Mouse (Mus musculus) left cerebral cortex, adult 9 months (tissue): ENCODE measurements at regions not wholly inside any gene's neighbourhood (a gene's known extent, or its start where the extent isn't known, plus 50 kb on each side); places are given as distances from the start of the nearest gene placed in this dataset.
"Not testable (repeated sequence)": the region's sequence is repeated elsewhere in the genome, so short reads cannot be mapped to it uniquely, and the experiment has no call there.

Experiments
- DNase-seq, 2 experiments: peaks; one replicate each; pipeline ENCODE4 v3.0.0; 2022; ENCODE audit warnings: low spot score in 2 of 2

DNA sequence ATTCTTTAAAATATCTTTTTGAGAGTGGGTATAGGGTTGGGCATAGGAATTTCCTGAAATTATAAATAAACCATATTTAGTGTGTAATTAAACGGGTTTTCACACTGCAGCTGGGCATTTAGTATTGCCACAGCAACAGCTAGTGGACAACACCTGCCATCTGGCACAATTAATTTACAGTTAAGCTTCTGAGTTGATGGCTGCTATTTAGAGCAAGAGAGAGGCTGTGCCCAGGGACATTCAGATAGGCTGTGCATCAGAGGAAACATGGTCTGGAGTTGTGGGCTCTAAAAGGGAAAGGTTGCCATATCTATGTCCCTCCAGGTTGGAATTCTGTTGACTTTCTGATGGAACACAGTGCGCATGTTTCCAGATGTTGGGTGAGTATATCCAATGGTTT is 227.1 kb downstream of the Pth2r start:
- DNase-seq = no peak

- DNase-seq = no peak
Measured at GRCm38 (mm10) chr1:65535674-65536073, 253.8 kb downstream of the Pth2r start.

DNA sequence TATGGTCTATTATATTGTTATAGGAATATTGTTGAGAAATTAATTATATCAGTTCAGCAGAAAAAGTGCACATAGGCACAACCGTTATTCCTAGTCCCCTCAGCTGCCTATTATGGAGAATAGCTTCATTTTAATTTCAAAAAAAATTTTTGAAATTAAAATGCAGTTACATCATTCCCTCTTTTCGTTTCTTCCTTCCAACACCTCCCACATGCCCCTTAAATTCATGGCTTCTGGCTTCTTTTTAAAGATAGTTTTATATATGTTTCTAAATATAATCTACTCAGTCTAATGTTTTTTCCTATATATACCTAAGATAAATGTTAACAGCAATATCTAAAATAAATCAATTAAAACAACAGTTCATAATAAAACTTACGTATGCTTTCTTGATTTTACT is 256.7 kb downstream of the Pth2r start:
- no peak for DNase-seq

DNA sequence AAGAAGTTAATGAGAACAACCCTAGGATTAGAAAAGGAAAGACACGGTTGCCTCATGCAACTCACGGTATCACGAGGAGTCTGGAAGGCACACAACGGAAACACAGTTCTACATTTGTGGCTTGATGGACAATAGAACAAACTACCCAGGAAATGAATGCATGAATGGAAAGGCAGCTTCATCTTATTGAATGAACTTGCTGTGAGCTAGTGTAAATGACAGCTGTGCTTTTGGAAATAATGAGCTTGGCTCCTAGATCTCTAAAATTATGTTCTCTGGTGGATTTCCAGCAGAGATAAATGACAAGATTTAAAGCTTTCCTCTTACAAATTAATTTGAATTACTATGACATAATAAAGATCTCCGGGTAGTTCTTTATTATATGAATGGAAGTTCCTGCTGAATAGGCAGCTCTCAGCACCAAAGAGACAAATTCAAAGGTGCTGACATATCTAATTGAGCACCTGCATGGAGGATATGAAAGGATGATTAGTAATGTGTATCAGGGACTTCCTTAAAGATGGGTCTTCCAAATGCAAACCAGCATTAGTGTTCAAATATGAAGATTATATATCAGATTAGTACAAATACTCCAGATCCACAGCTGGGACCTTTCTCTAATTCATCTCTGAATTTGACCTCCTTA is 262.5 kb downstream of the Pth2r start:
- no peak for DNase-seq

- no peak for DNase-seq
Measured at GRCm38 (mm10) chr1:65545336-65546060, 263.6 kb downstream of the Pth2r start.

- DNase-seq = peak in 1 of 2 experiments; percentile 41
Measured at GRCm38 (mm10) chr1:65548830-65549229, 267.0 kb downstream of the Pth2r start.

GRCm38 (mm10) chr1:65587402-65587801 is 305.5 kb downstream of the Pth2r start:
- DNase-seq = no peak

DNA sequence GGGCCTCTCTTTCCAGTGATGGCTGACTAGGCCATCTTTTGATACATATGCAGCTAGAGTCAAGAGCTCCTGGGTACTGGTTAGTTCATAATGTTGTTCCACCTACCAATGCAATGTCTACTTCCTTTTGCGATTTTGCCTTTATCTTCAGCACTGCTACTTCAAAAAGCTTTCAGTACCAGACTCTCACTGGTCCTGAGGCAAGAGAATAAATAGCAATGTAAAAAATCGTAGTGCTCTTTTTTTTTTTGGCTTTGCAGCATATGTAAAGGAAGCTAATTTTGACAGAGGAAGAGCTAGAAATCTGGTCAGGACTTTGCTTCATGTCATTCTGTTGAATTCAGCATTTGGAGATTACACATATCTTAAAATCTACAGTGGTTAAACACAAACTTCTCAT is 291.0 kb upstream of the Crygf start:
- no peak for DNase-seq

DNA sequence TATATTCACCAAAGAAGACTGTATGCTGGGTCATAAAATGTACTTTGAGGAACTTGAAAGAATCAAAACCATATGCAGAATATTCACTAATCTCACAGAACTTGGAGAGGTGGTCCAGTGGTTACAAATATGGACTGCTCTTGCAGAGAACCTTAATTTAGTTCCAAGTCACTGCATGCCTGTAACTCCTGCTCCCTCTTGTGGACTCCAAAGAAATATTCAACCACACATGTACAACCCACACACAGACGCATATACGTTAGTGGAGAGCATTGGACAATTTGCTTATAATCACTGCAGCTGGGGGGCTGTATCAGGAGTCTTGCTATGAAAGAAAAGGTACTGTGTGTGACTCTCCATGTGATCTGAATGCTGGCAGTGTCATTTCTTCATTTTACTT is 271.9 kb upstream of the Crygf start:
- DNase-seq = no peak

DNA sequence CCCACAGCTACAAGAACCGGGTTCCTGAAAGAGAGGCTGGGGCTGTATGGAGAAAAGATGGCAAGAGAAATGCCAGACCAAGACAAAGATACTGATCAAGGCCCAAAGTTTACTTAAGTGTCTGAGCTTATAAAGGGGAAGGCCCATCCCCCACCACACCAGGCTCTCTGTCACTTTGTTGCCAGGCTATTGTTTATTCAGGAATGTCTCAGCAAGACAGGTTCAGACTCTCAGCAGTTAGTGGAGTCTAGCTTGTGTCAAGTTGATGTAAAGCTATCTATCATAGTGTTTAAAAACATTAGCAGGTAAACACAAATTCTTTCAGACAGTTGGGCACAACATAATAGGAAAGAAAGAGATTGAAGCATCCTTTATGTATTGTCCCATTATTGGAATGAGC is 244.4 kb upstream of the Crygf start:
- DNase-seq = no peak

- DNase-seq = peak; percentile 1
Measured at GRCm38 (mm10) chr1:65687322-65687721, 239.0 kb upstream of the Crygf start.

- peak in 1 of 2 experiments; percentile 16 for DNase-seq
Measured at GRCm38 (mm10) chr1:65730262-65730661, 196.1 kb upstream of the Crygf start.

DNA sequence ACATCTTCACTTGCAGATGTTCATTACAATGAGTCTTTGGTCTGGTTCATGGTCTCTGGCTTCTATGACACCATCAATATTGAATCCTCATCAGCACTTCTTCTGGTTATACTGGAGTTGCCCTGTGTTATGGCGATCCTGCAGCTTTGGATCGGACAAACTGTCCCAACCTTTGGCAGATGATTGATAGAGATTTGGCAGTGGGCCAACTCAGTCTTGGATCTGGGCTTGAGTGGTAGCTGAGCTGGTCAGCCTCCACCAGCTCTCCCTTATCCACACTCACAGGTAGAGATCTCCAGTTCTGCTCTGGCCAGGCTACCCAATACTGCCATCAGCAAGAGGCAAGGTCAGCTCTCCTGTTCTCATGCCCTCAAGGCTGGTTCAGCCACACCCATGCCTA is 168.4 kb upstream of the Crygf start:
- DNase-seq = no peak

- DNase-seq = no peak
Measured at GRCm38 (mm10) chr1:65761141-65761540, 165.2 kb upstream of the Crygf start.

- DNase-seq = no peak
Measured at GRCm38 (mm10) chr1:65800244-65800643, 126.1 kb upstream of the Crygf start.

DNA sequence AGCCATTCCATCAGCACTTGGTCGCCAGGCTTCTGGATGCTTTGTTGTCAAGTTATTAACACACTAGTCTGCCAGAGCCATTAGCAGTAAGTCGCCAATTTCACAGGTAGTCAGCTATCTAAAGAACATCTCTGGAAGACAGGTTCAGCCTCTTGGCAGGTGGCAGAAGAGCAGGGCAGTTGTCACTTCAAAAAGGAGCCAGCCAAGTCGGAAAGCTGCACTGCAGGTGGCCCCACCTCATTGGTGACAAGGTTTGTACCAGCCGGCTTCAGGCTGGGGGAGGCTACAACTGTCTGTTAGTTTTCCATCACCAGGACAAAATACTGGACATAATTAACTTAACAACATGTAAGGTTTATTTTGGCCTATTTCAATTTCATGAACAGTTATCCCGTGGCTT is 105.5 kb upstream of the Crygf start:
- DNase-seq = no peak

DNA sequence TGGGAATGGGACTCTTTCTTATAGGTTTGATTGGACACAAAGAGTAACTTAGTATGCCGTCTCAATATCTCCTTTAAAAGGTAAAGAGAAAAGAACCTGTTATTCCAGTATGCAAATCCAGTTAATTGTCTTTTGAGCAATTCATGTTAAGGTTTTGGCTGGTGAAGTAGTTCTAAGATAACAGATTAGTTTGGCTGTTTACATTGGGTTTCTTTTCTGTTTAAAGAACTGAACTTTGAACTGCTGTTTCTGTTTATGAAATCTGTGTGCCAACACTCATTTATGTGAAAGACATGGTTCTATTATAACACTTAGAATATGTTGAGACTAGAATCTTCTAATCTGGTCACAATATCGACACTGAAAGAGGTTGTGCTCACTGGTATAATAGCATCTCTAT is 85.2 kb upstream of the Crygf start:
- no peak for DNase-seq

GRCm38 (mm10) chr1:65847005-65847404 is 79.3 kb upstream of the Crygf start:
- DNase-seq = no peak

DNA sequence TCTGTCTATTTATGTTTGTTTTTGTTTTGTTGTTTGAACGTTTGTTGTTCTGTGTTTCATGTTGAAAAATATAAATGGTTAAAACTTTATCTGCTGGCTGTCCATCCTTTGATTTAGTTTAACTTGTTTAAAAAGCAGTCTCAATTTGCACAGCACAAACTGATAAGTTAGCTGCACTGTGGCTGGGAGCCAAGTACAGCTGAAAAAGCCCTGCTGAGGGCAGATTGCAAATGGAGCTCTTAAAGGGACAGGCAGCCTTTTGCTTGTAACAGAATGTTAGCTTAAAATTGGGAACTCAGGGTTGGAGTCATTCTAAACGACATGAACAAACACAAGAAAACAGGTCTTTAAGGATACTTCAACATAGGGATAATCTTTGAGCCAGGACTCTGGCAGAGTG is 52.6 kb upstream of the Crygf start:
- not testable (repeated sequence) for DNase-seq
